Mouse (Mus musculus): ENCODE data around the gene B4galt5. TPM values are rescaled to one million over a fixed set of nuclear protein-coding genes. Genes with fewer than 3 reads are reported as not detected.
A peak's percentile ranks its signal among the peaks of the same experiment; 100 is the strongest.

Gene B4galt5
- polyA plus RNA-seq, 1 experiment from 2014 or later, result 8.8 TPM

- Histone ChIP-seq H3K9ac (no peak overlapping the region), H3K9me3 (no peaks in the 10 kb centered on the region), H3K4me1 (no peaks in the 10 kb centered on the region), H3K4me2 (no peak overlapping the region), H3K27me3 (replicated peaks) (peaks cover 2% of the 10 kb centered on the region), H3K36me3 (no peaks in the 10 kb centered on the region), H3K4me3 (no peak overlapping the region), H3K27ac (replicated peaks) (no peak overlapping the region)
- no peak for ATAC-seq (ENCODE audit: extremely low read depth, insufficient number of reproducible peaks, low FRiP score, low TSS enrichment)
- 48% methylated on average over 10 of the region's 10 CpGs for WGBS
Observed at GRCm38 (mm10) chr2:167274713-167275465, 74.1 kb downstream of the B4galt5 start.

- Histone ChIP-seq H3K9ac (no peak overlapping the region), H3K4me1 (peaks cover 3% of the 10 kb centered on the region), H3K4me2 (no peak overlapping the region), H3K4me3 (no peak overlapping the region), H3K27ac (replicated peaks) (no peak overlapping the region), H3K9me3 (no peaks in the 10 kb centered on the region), H3K27me3 (replicated peaks) (no peaks in the 10 kb centered on the region; the same call in 1 of the 2 replicates), H3K36me3 (no peaks in the 10 kb centered on the region)
- no peak for ATAC-seq (ENCODE audit: extremely low read depth, insufficient number of reproducible peaks, low FRiP score, low TSS enrichment)
- 67% methylated on average over 13 of the region's 13 CpGs for WGBS
Observed at GRCm38 (mm10) chr2:167273206-167273740, 75.7 kb downstream of the B4galt5 start.

- no peaks in the 10 kb centered on the region; the same call in 1 of the 2 replicates for H3K27me3 ChIP-seq (replicated peaks)
- H3K4me2 ChIP-seq, result no peak overlapping the region
- 87% methylated on average over 3 of the region's 3 CpGs for WGBS
- no peak overlapping the region for H3K9ac ChIP-seq
- peaks cover 8% of the 10 kb centered on the region for H3K4me1 ChIP-seq
- H3K9me3 ChIP-seq, result no peaks in the 10 kb centered on the region
- H3K4me3 ChIP-seq, result no peak overlapping the region
- no peaks in the 10 kb centered on the region for H3K36me3 ChIP-seq
- H3K27ac ChIP-seq (replicated peaks), result no peak overlapping the region
- no peak for ATAC-seq (ENCODE audit: extremely low read depth, insufficient number of reproducible peaks, low FRiP score, low TSS enrichment)
Observed at GRCm38 (mm10) chr2:167272706-167273105, 76.3 kb downstream of the B4galt5 start.

- no peak overlapping the region for H3K4me2 ChIP-seq
- no peaks in the 10 kb centered on the region for H3K9me3 ChIP-seq
- no peak for ATAC-seq (ENCODE audit: extremely low read depth, insufficient number of reproducible peaks, low FRiP score, low TSS enrichment)
- WGBS, result 72% methylated on average over 9 of the region's 9 CpGs
- no peak overlapping the region for H3K4me3 ChIP-seq
- no peak overlapping the region for H3K27ac ChIP-seq (replicated peaks)
- H3K27me3 ChIP-seq (replicated peaks), result no peaks in the 10 kb centered on the region; the same call in 1 of the 2 replicates
- no peaks in the 10 kb centered on the region for H3K36me3 ChIP-seq
- peaks cover 12% of the 10 kb centered on the region for H3K4me1 ChIP-seq
- no peak overlapping the region for H3K9ac ChIP-seq
Observed at GRCm38 (mm10) chr2:167271121-167271521, 77.9 kb downstream of the B4galt5 start.

- H3K4me2 ChIP-seq, result no peak overlapping the region
- WGBS, result 76% methylated on average over 3 of the region's 3 CpGs
- H3K36me3 ChIP-seq, result no peaks in the 10 kb centered on the region
- no peak overlapping the region for H3K9ac ChIP-seq
- H3K4me1 ChIP-seq, result peaks cover 12% of the 10 kb centered on the region
- no peaks in the 10 kb centered on the region for H3K27me3 ChIP-seq (replicated peaks)
- no peak for ATAC-seq (ENCODE audit: extremely low read depth, insufficient number of reproducible peaks, low FRiP score, low TSS enrichment)
- no peak overlapping the region for H3K27ac ChIP-seq (replicated peaks)
- no peaks in the 10 kb centered on the region for H3K9me3 ChIP-seq
- no peak overlapping the region for H3K4me3 ChIP-seq
Observed at GRCm38 (mm10) chr2:167270496-167270895, 78.5 kb downstream of the B4galt5 start.

- Histone ChIP-seq H3K4me1 (peaks cover 22% of the 10 kb centered on the region), H3K27ac (replicated peaks) (0 out of 2 replicates have a peak overlapping the region, but pooled peaks have one; percentile 77), H3K36me3 (no peaks in the 10 kb centered on the region), H3K9me3 (no peaks in the 10 kb centered on the region), H3K4me3 (no peak overlapping the region), H3K9ac (no peak overlapping the region), H3K27me3 (replicated peaks) (no peaks in the 10 kb centered on the region), H3K4me2 (no peak overlapping the region)
- 94% methylated on average over 1 of the region's 1 CpGs for WGBS
- ATAC-seq (ENCODE audit: extremely low read depth, insufficient number of reproducible peaks, low FRiP score, low TSS enrichment), result no peak
Observed at GRCm38 (mm10) chr2:167268721-167269120, 80.3 kb downstream of the B4galt5 start.

- H3K4me2 ChIP-seq, result no peak overlapping the region
- H3K9ac ChIP-seq, result 0 out of 2 replicates have a peak overlapping the region, but pooled peaks have one; percentile 44
- H3K4me3 ChIP-seq, result no peak overlapping the region
- 84% methylated on average over 8 of the region's 8 CpGs for WGBS
- H3K9me3 ChIP-seq, result no peaks in the 10 kb centered on the region
- no peaks in the 10 kb centered on the region for H3K27me3 ChIP-seq (replicated peaks)
- no peak for ATAC-seq (ENCODE audit: extremely low read depth, insufficient number of reproducible peaks, low FRiP score, low TSS enrichment)
- H3K4me1 ChIP-seq, result peaks cover 25% of the 10 kb centered on the region
- H3K27ac ChIP-seq (replicated peaks), result peak overlapping the region; percentile 77
- no peaks in the 10 kb centered on the region for H3K36me3 ChIP-seq
Observed at GRCm38 (mm10) chr2:167268411-167268690, 80.6 kb downstream of the B4galt5 start.

- peak overlapping the region; percentile 77 for H3K27ac ChIP-seq (replicated peaks)
- peaks cover 28% of the 10 kb centered on the region for H3K4me1 ChIP-seq
- no peak for ATAC-seq (ENCODE audit: extremely low read depth, insufficient number of reproducible peaks, low FRiP score, low TSS enrichment)
Observed at GRCm38 (mm10) chr2:167267531-167268410, 81.2 kb downstream of the B4galt5 start.

GRCm38 (mm10) chr2:167266231-167266630 lies 82.8 kb downstream of the B4galt5 start:
- ATAC-seq (ENCODE audit: extremely low read depth, insufficient number of reproducible peaks, low FRiP score, low TSS enrichment), result no peak
- 92% methylated on average over 10 of the region's 10 CpGs for WGBS
- H3K9me3 ChIP-seq, result no peaks in the 10 kb centered on the region

More at GRCm38 (mm10) chr2:167267531-167268410, 81.2 kb downstream of the B4galt5 start:
- H3K4me3 ChIP-seq, result no peak overlapping the region
- no peaks in the 10 kb centered on the region for H3K9me3 ChIP-seq
- peak overlapping the region; percentile 44; the same call in 1 of the 2 replicates for H3K9ac ChIP-seq
- H3K27me3 ChIP-seq (replicated peaks), result no peaks in the 10 kb centered on the region
- WGBS, result 52% methylated on average over 14 of the region's 14 CpGs
- no peaks in the 10 kb centered on the region for H3K36me3 ChIP-seq
- H3K4me2 ChIP-seq, result no peak overlapping the region

GRCm38 (mm10) chr2:167265806-167266205 lies 83.2 kb downstream of the B4galt5 start:
- 63% methylated on average over 4 of the region's 5 CpGs for WGBS
- Histone ChIP-seq H3K4me1 (peaks cover 37% of the 10 kb centered on the region), H3K4me2 (no peak overlapping the region), H3K27ac (replicated peaks) (no peak overlapping the region), H3K9me3 (no peaks in the 10 kb centered on the region), H3K4me3 (no peak overlapping the region), H3K36me3 (no peaks in the 10 kb centered on the region), H3K9ac (no peak overlapping the region), H3K27me3 (replicated peaks) (no peaks in the 10 kb centered on the region)
- ATAC-seq (ENCODE audit: extremely low read depth, insufficient number of reproducible peaks, low FRiP score, low TSS enrichment), result no peak

More at GRCm38 (mm10) chr2:167266231-167266630, 82.8 kb downstream of the B4galt5 start:
- peaks cover 34% of the 10 kb centered on the region for H3K4me1 ChIP-seq
- H3K36me3 ChIP-seq, result no peaks in the 10 kb centered on the region
- no peaks in the 10 kb centered on the region for H3K27me3 ChIP-seq (replicated peaks)
- no peak overlapping the region for H3K4me2 ChIP-seq
- H3K9ac ChIP-seq, result no peak overlapping the region
- no peak overlapping the region for H3K27ac ChIP-seq (replicated peaks)
- H3K4me3 ChIP-seq, result no peak overlapping the region

GRCm38 (mm10) chr2:167265021-167265420 lies 84.0 kb downstream of the B4galt5 start:
- 77% methylated on average over 2 of the region's 2 CpGs for WGBS
- Histone ChIP-seq H3K4me1 (peaks cover 37% of the 10 kb centered on the region), H3K9ac (no peak overlapping the region), H3K4me2 (no peak overlapping the region), H3K27me3 (replicated peaks) (no peaks in the 10 kb centered on the region), H3K27ac (replicated peaks) (no peak overlapping the region), H3K36me3 (no peaks in the 10 kb centered on the region), H3K9me3 (no peaks in the 10 kb centered on the region), H3K4me3 (no peak overlapping the region)
- no peak for ATAC-seq (ENCODE audit: extremely low read depth, insufficient number of reproducible peaks, low FRiP score, low TSS enrichment)
